Comparison of ENCODE assay signal across 8 mouse cellular contexts in genomic region chr10:95417496-95418236, GRCm38 (mm10). TPM values are rescaled to one million over a fixed set of nuclear protein-coding genes. Genes with fewer than 3 reads are reported as not detected.
DNase-seq lines count a peak whose midpoint lies in the region; ATAC-seq and TF ChIP-seq lines count a peak whose summit lies in the region.

No protein-coding gene starts in this region.

- peaks cover 11% of the 10 kb centered on the region for H3K27me3 ChIP-seq in G1E (ENCODE audit: insufficient read depth, low read length)
- no peaks in the 10 kb centered on the region for H3K27me3 ChIP-seq in forebrain, postnatal 0 days (ENCODE audit: insufficient read depth, low read length)

- DNase-seq in G1E (ENCODE audit: low spot score) = peak; percentile 80
- DNase-seq in cerebellum, adult 11-12 months = peak; percentile 42
- peak; percentile 67 for DNase-seq in forebrain, postnatal 0 days
- peak; percentile 34 to 65 for DNase-seq in layer of hippocampus, postnatal 25 days (ENCODE audit: extremely low spot score in 1 of 2, low spot score in 1 of 2)
- DNase-seq in lung, postnatal 36 days = peak; percentile 92
- peak; percentile 84 for DNase-seq in retina, postnatal 1 day
- DNase-seq in urinary bladder, postnatal 14 days (ENCODE audit: low spot score) = peak; percentile 78

- peak overlapping the region; percentile 88 for H3K4me3 ChIP-seq in G1E (ENCODE audit: low read depth, low read length)
- peak overlapping the region; percentile 85 for H3K4me3 ChIP-seq in forebrain, postnatal 0 days (ENCODE audit: low read depth, low read length)

- H3K27ac ChIP-seq in forebrain, postnatal 0 days (ENCODE audit: low read depth, low read length) = peak overlapping the region; percentile 71

- peak overlapping the region; percentile 89 for H3K9ac ChIP-seq in forebrain, postnatal 0 days

- H3K9me3 ChIP-seq in G1E (replicated peaks) = no peaks in the 10 kb centered on the region
- no peaks in the 10 kb centered on the region for H3K9me3 ChIP-seq in forebrain, postnatal 0 days (ENCODE audit: low read length)

- TF ChIP-seq CTCF in G1E (IDR thresholded peaks at IDR 0.05; ENCODE audit: low read depth, low read length) = peak; percentile 33; the same call in 1 of the 2 replicates
- peak; percentile 73 for TF ChIP-seq CTCF in forebrain, postnatal 0 days (IDR thresholded peaks at IDR 0.05; ENCODE audit: low read depth)

- H3K4me2 ChIP-seq in forebrain, postnatal 0 days (ENCODE audit: low read depth) = peak overlapping the region; percentile 95

- peaks cover 32% of the 10 kb centered on the region for H3K4me1 ChIP-seq in G1E (ENCODE audit: insufficient read depth, low read depth, low read length)
- 0 out of 2 replicates have a peak, but pooled peaks cover 7% of the 10 kb centered on the region for H3K4me1 ChIP-seq in forebrain, postnatal 0 days (ENCODE audit: insufficient read depth)

- peak; percentile 59 for ATAC-seq in G1E (ENCODE audit: extremely low read depth, insufficient number of reproducible peaks, low FRiP score, poor library complexity, severe bottlenecking)
- no peak for ATAC-seq in forebrain, postnatal 0 days
- ATAC-seq in hematopoietic stem cell, adult 5-6 weeks (replicated peaks in 1 of 2; ENCODE audit: insufficient read depth in 1 of 2, low FRiP score in 2 of 2, low TSS enrichment in 1 of 2, low read depth in 1 of 2, poor library complexity in 2 of 2, severe bottlenecking in 2 of 2) = peak; percentile 69 to 75

- under 1% methylated on average over 25 of the region's 25 CpGs for WGBS in forebrain, postnatal 0 days

- peaks cover 6% of the 10 kb centered on the region for H3K36me3 ChIP-seq in G1E (replicated peaks)
- no peaks in the 10 kb centered on the region for H3K36me3 ChIP-seq in forebrain, postnatal 0 days (ENCODE audit: insufficient read depth)

RNA-seq across cellular contexts. Expression of gene Socs2, which starts 0.7 kb away (rescaled TPM):
- 202 TPM in 2 replicates for total RNA-seq in G1E (2014; fragmentation: Nextera tagmentation)
- total RNA-seq in G1E (2017) = 78.2 and 87.7 TPM in 2 replicates
- 136 and 149 TPM in 2 replicates for polyA plus RNA-seq in G1E (2012)
- total RNA-seq in forebrain, postnatal 0 days (2014; rRNA removed) = 80.7 and 93.0 TPM in 2 replicates
- polyA plus RNA-seq in forebrain, postnatal 0 days (2015; fragmentation: Nextera tagmentation; extraction: Ambion mirVana) = 136 and 154 TPM in 2 replicates
- 1.5 and 3.8 TPM in 2 replicates for total RNA-seq in hematopoietic stem cell, adult 5-6 weeks (2017)
- 10 to 100 TPM; 34.7 to 42.2 TPM for total RNA-seq in layer of hippocampus, postnatal 25 days (2021)

Comparison
In these comparisons a context has a peak if more than half of its experiments do, and no peak if none do; other contexts are left out.
1. DNase-seq: peak in every context shown above with its lines; median percentile 92 in lung, postnatal 36 days; 84 in retina, postnatal 1 day; 80 in G1E; 78 in urinary bladder, postnatal 14 days; 67 in forebrain, postnatal 0 days; 50 in layer of hippocampus, postnatal 25 days; 42 in cerebellum, adult 11-12 months.